Mouse (Mus musculus): ENCODE data around the gene Atp5d. TPM values are rescaled to one million over a fixed set of nuclear protein-coding genes. Genes with fewer than 3 reads are reported as not detected.
A peak's percentile ranks its signal among the peaks of the same experiment; 100 is the strongest.
"Not testable (repeated sequence)": the region's sequence is repeated elsewhere in the genome, so short reads cannot be mapped to it uniquely, and the experiment has no call there.

Atp5d gene
- polyA plus RNA-seq, 1 experiment from 2014 or later: 291 TPM

DNA sequence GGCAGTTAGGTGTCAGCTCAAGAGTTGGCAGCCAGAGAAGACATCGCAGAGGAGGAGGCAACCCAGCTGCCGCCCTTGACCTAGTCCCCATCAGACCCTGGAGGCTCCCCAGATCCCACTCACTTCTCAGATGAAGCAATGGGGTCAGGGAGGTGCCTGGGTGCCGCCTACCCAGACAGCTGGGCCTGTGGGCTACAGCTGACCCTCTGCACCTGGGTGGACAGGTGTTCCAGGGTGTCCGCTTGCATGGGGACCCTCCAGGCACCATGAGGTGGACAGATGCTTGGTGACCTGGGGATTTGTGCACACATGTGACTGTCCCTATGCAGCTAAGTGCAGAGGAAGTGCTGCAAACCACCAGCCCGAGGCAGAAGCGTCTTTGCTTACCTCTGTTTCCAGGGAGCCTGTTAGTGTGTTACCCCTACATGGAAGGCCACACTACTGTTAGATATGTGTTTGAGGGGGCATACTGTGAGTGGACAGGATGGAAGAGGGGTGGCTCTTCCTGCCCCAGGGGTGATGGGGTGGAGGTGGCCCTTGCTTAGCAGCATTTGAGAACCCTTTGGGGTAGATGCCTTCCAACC lies 24.4 kb downstream of the Atp5d start:
- Histone ChIP-seq H3K4me3 (replicated peaks) (no peak overlapping the region), H3K9me3 (replicated peaks) (no peaks in the 10 kb centered on the region), H3K27me3 (peaks cover 8% of the 10 kb centered on the region; the same call in 1 of the 2 replicates), H3K27ac (replicated peaks) (peak overlapping the region; percentile 94), H3K36me3 (replicated peaks) (no peaks in the 10 kb centered on the region), H3K4me1 (replicated peaks) (peaks cover 92% of the 10 kb centered on the region), H3K4me2 (peak overlapping the region; percentile 97; the same call in 1 of the 2 replicates), H3K9ac (no peak overlapping the region)
- WGBS (ENCODE audit: insufficient replicate concordance): 60% methylated on average over 6 of the region's 6 CpGs
- ATAC-seq (ENCODE audit: insufficient read depth): no peak

GRCm38 (mm10) chr10:80163721-80164120 lies 25.3 kb downstream of the Atp5d start:
- H3K36me3 ChIP-seq (replicated peaks): no peaks in the 10 kb centered on the region
- no peaks in the 10 kb centered on the region for H3K9me3 ChIP-seq (replicated peaks)
- peaks cover 87% of the 10 kb centered on the region for H3K4me1 ChIP-seq (replicated peaks)
- ATAC-seq (ENCODE audit: insufficient read depth): no peak
- H3K9ac ChIP-seq: no peak overlapping the region
- H3K4me2 ChIP-seq: peak overlapping the region; percentile 97
- peaks cover 8% of the 10 kb centered on the region; the same call in 1 of the 2 replicates for H3K27me3 ChIP-seq
- WGBS (ENCODE audit: insufficient replicate concordance): 70% methylated on average over 8 of the region's 8 CpGs
- H3K27ac ChIP-seq (replicated peaks): no peak overlapping the region
- H3K4me3 ChIP-seq (replicated peaks): no peak overlapping the region

- peak overlapping the region; percentile 57 for H3K4me3 ChIP-seq (replicated peaks)
- 13% methylated on average over 44 of the region's 44 CpGs for WGBS (ENCODE audit: insufficient replicate concordance)
- peaks cover 87% of the 10 kb centered on the region for H3K4me1 ChIP-seq (replicated peaks)
- peak overlapping the region; percentile 55 for H3K9ac ChIP-seq
- peak overlapping the region; percentile 97 for H3K4me2 ChIP-seq
- no peak for ATAC-seq (ENCODE audit: insufficient read depth)
- H3K27me3 ChIP-seq: peaks cover 8% of the 10 kb centered on the region; the same call in 1 of the 2 replicates
- H3K9me3 ChIP-seq (replicated peaks): no peaks in the 10 kb centered on the region
- peak overlapping the region; percentile 74 for H3K27ac ChIP-seq (replicated peaks)
- no peaks in the 10 kb centered on the region for H3K36me3 ChIP-seq (replicated peaks)
These were observed 25.9 kb downstream of the Atp5d start for GRCm38 (mm10) chr10:80164161-80164997.

- WGBS (ENCODE audit: insufficient replicate concordance): under 1% methylated on average over 17 of the region's 17 CpGs
- Histone ChIP-seq H3K4me3 (replicated peaks) (peak overlapping the region; percentile 57), H3K27me3 (peaks cover 8% of the 10 kb centered on the region; the same call in 1 of the 2 replicates), H3K27ac (replicated peaks) (peak overlapping the region; percentile 74), H3K4me1 (replicated peaks) (peaks cover 88% of the 10 kb centered on the region), H3K36me3 (replicated peaks) (peaks cover 6% of the 10 kb centered on the region), H3K4me2 (peak overlapping the region; percentile 97), H3K9me3 (replicated peaks) (no peaks in the 10 kb centered on the region), H3K9ac (peak overlapping the region; percentile 55)
- peak; percentile 34 for ATAC-seq (ENCODE audit: insufficient read depth)
These were observed 26.5 kb downstream of the Atp5d start for GRCm38 (mm10) chr10:80164998-80165344.

DNA sequence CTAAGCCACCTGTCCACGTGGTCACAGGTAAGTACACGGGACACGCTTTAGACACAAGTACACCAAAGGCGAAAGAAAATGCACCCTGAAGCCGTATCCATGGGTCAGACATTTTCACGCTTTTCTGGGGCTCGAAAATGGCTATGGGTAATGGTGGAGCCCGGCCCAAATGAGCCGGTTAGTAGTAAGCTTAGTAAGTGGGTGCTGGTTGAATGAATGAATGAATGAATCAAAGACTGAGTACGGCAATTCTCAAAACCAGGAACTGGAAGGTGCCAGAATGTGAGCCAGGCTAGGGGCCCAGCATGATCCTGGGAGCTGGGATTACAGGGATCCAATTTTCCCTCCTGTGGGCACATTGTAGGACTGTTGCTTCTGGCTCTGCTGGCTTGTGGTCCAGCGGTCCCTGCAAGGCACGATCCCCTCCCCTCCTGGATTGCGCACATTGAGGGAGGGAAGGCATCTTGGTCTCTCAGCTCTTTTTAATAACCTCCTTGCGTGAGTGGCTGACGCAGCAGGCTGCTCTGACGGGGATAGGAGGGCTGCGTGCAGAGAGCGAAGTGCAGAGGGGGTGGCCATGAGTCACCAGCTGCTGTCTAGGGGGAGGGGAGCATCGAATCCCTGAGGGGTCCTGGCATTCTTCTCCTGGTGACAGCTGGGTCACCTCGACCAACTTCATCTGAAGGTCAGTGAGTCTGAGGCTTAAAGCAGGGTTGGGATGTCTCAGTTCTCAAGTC lies 27.1 kb downstream of the Atp5d start, which contains the start of gene Cirbp:
Gene Cirbp, plus strand, starts transcription at position 594 of the 737 bp plus-strand sequence.
- Histone ChIP-seq H3K4me3 (replicated peaks) (peak within 1 kb of the TSS; percentile 87), H3K36me3 (replicated peaks) (peaks cover 12% of the 10 kb centered on the region), H3K4me2 (peak within 1 kb of the TSS; percentile 97), H3K27ac (replicated peaks) (peak within 1 kb of the TSS; percentile 83), H3K9ac (peak within 1 kb of the TSS; percentile 55), H3K4me1 (replicated peaks) (peaks cover 88% of the 10 kb centered on the region), H3K27me3 (peaks cover 8% of the 10 kb centered on the region; the same call in 1 of the 2 replicates), H3K9me3 (replicated peaks) (no peaks in the 10 kb centered on the region)
- no peak for ATAC-seq (ENCODE audit: insufficient read depth)
- 30% methylated on average over 20 of the region's 20 CpGs for WGBS (ENCODE audit: insufficient replicate concordance)

DNA sequence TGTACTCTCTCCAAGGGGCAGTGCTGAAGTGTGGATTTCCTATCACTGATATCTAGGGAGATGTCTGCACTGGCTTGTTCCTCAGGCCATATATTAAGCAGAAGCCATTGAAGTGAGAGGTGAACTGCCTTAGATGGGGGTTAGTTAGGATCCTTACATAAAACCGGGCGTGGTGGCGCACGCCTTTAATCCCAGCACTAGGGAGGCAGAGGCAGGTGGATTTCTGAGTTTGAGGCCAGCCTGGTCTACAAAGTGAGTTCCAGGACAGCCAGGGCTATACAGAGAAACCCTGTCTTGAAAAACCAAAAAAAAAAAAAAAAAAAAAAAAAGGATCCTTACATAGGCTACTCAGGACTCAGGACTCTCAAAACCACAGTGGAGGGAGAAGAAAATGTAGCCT lies 27.7 kb downstream of the Atp5d start:
- not testable (repeated sequence) for H3K27me3 ChIP-seq; H3K4me3 ChIP-seq (replicated peaks); H3K9ac ChIP-seq; ATAC-seq (ENCODE audit: insufficient read depth); H3K9me3 ChIP-seq (replicated peaks)
- H3K4me2 ChIP-seq: peak overlapping the region; percentile 97; the same call in 1 of the 2 replicates
- H3K36me3 ChIP-seq (replicated peaks): peaks cover 17% of the 10 kb centered on the region
- WGBS (ENCODE audit: insufficient replicate concordance): 91% methylated on average over 4 of the region's 4 CpGs
- peak overlapping the region; percentile 83 for H3K27ac ChIP-seq (replicated peaks)
- peaks cover 84% of the 10 kb centered on the region for H3K4me1 ChIP-seq (replicated peaks)

- Histone ChIP-seq H3K27me3 (peaks cover 8% of the 10 kb centered on the region; the same call in 1 of the 2 replicates), H3K36me3 (replicated peaks) (peaks cover 30% of the 10 kb centered on the region), H3K4me2 (peak overlapping the region; percentile 86), H3K9ac (peak overlapping the region; percentile 87), H3K9me3 (replicated peaks) (no peaks in the 10 kb centered on the region), H3K4me1 (replicated peaks) (peaks cover 83% of the 10 kb centered on the region), H3K4me3 (replicated peaks) (peak overlapping the region; percentile 87), H3K27ac (replicated peaks) (peak overlapping the region; percentile 97)
- ATAC-seq (ENCODE audit: insufficient read depth): peak; percentile 81
- WGBS (ENCODE audit: insufficient replicate concordance): under 1% methylated on average over 55 of the region's 55 CpGs
These were observed 29.1 kb downstream of the Atp5d start for GRCm38 (mm10) chr10:80167460-80168037.

GRCm38 (mm10) chr10:80168038-80168661 lies 29.7 kb downstream of the Atp5d start:
- ATAC-seq (ENCODE audit: insufficient read depth): peak; percentile 57
- WGBS (ENCODE audit: insufficient replicate concordance): under 1% methylated on average over 48 of the region's 48 CpGs
- peak overlapping the region; percentile 87 for H3K4me3 ChIP-seq (replicated peaks)
- peak overlapping the region; percentile 86 for H3K4me2 ChIP-seq
- H3K36me3 ChIP-seq (replicated peaks): peaks cover 30% of the 10 kb centered on the region
- H3K4me1 ChIP-seq (replicated peaks): peaks cover 78% of the 10 kb centered on the region
- peak overlapping the region; percentile 87 for H3K9ac ChIP-seq
- H3K27ac ChIP-seq (replicated peaks): peak overlapping the region; percentile 97
- no peaks in the 10 kb centered on the region for H3K9me3 ChIP-seq (replicated peaks)
- H3K27me3 ChIP-seq: peaks cover 8% of the 10 kb centered on the region; the same call in 1 of the 2 replicates

GRCm38 (mm10) chr10:80169070-80169469 lies 30.6 kb downstream of the Atp5d start:
- Histone ChIP-seq H3K4me2 (peak overlapping the region; percentile 86), H3K4me1 (replicated peaks) (peaks cover 79% of the 10 kb centered on the region), H3K9ac (peak overlapping the region; percentile 87; the same call in 1 of the 2 replicates), H3K4me3 (replicated peaks) (peak overlapping the region; percentile 87), H3K27me3 (0 out of 2 replicates have a peak, but pooled peaks cover 3% of the 10 kb centered on the region), H3K9me3 (replicated peaks) (no peaks in the 10 kb centered on the region), H3K27ac (replicated peaks) (peak overlapping the region; percentile 97), H3K36me3 (replicated peaks) (peaks cover 30% of the 10 kb centered on the region)
- no peak for ATAC-seq (ENCODE audit: insufficient read depth)
- WGBS (ENCODE audit: insufficient replicate concordance): 63% methylated on average over 1 of the region's 1 CpGs

DNA sequence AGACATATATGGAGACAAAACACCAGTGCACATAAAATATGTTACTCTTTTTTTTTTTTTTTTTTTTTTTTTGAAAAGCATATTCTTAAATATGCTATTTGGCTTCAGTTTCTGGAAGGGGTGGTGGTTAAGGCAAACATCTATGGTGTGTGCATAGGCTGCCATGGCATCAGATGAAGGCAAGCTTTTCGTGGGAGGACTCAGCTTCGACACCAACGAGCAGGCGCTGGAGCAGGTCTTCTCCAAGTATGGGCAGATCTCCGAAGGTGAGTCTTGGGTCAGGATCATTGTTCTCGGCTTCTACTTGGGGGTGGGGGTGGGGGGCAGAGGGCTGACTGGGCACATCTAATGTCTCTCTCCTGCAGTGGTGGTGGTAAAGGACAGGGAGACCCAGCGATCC lies 31.2 kb downstream of the Atp5d start:
- H3K27ac ChIP-seq (replicated peaks): no peak overlapping the region
- H3K4me1 ChIP-seq (replicated peaks): peaks cover 79% of the 10 kb centered on the region
- H3K36me3 ChIP-seq (replicated peaks): peaks cover 30% of the 10 kb centered on the region
- H3K4me3 ChIP-seq (replicated peaks): no peak overlapping the region
- no peak overlapping the region for H3K9ac ChIP-seq
- H3K9me3 ChIP-seq (replicated peaks): no peaks in the 10 kb centered on the region
- no peak overlapping the region for H3K4me2 ChIP-seq
- no peak for ATAC-seq (ENCODE audit: insufficient read depth)
- H3K27me3 ChIP-seq: no peaks in the 10 kb centered on the region
- WGBS (ENCODE audit: insufficient replicate concordance): 89% methylated on average over 7 of the region's 7 CpGs

Measured in liver, embryonic 15.5 days (tissue).